Mouse (Mus musculus) kidney, postnatal 0 days (tissue): ENCODE results near the gene Pfkm. TPM values are rescaled to one million over a fixed set of nuclear protein-coding genes. Genes with fewer than 3 reads are reported as not detected.
A peak's percentile ranks its signal among the peaks of the same experiment; 100 is the strongest.

Source experiments
- ATAC-seq: fragments of 200-750 bp; cut with Nextera tagmentation; replicated peaks from 2 replicates; pipeline ENCODE4 v1.8.0; 2017; ENCODE audit warnings: low read depth, moderate number of reproducible peaks, moderate TSS enrichment, moderate library complexity; ENCODE audit not compliant: low FRiP score
- DNase-seq: peaks from one replicate; pipeline ENCODE4 v3.0.0-alpha.2; 2016; ENCODE audit warnings: low spot score
- H3K27ac ChIP-seq: fragments of 300-500 bp; sonication (generic); 2 replicates; pipeline ENCODE4 v1.5.1; 2014; ENCODE audit warnings: mild to moderate bottlenecking
- H3K27me3 ChIP-seq: fragments of 300-500 bp; sonication (generic); 2 replicates; pipeline ENCODE4 v1.6.1; 2014; ENCODE audit warnings: low read length, mixed read lengths; ENCODE audit not compliant: insufficient read depth
- H3K36me3 ChIP-seq: fragments of 300-500 bp; sonication (generic); 2 replicates; pipeline ENCODE4 v1.6.1; 2014; ENCODE audit warnings: low read length, mixed read lengths; ENCODE audit not compliant: insufficient read depth
- H3K4me1 ChIP-seq: fragments of 300-500 bp; sonication (generic); replicated peaks from 2 replicates; pipeline ENCODE4 v1.6.1; 2014; ENCODE audit warnings: antibody characterized with exemption, low read length, mixed read lengths; ENCODE audit not compliant: insufficient read depth
- H3K4me2 ChIP-seq: fragments of 300-500 bp; sonication (generic); 2 replicates; pipeline ENCODE4 v1.6.1; 2014; ENCODE audit warnings: mild to moderate bottlenecking, low read length, moderate library complexity, mixed read lengths
- H3K4me3 ChIP-seq: fragments of 300-500 bp; sonication (generic); replicated peaks from 2 replicates; pipeline ENCODE4 v1.5.1; 2014; ENCODE audit warnings: low read depth, low read length
- H3K9ac ChIP-seq: fragments of 300-500 bp; sonication (generic); 2 replicates; pipeline ENCODE4 v1.6.1; 2014; ENCODE audit warnings: low read depth, low read length
- H3K9me3 ChIP-seq: fragments of 300-500 bp; sonication (generic); replicated peaks from 2 replicates; pipeline ENCODE4 v1.6.1; 2016; ENCODE audit warnings: low read length, inconsistent platforms, mixed read lengths
- CTCF ChIP-seq: IDR thresholded peaks from 2 replicates; pipeline ENCODE4 v1.5.1; 2016; ENCODE audit warnings: antibody characterized with exemption, low read depth, mild to moderate bottlenecking, moderate library complexity
- WGBS: fragments of 180-500 bp; shearing (Covaris S2); extraction: QIAGEN DNeasy Blood & Tissue Kit; methylation state at CpG from one replicate; pipeline ENCODE4 v1.1.7; 2014; 5-methylcytosine and 5-hydroxymethylcytosine counted together
- polyA plus RNA-seq: library from polyadenylated mRNA; unstranded; fragments of >200 nt; fragmentation: Nextera tagmentation; extraction: Ambion mirVana; gene quantifications from 2 replicates; pipeline ENCODE4 v1.2.1, GENCODE M21; 2015

Gene Pfkm
- polyA plus RNA-seq, 1 experiment from 2014 or later, result 34.2 TPM

DNA sequence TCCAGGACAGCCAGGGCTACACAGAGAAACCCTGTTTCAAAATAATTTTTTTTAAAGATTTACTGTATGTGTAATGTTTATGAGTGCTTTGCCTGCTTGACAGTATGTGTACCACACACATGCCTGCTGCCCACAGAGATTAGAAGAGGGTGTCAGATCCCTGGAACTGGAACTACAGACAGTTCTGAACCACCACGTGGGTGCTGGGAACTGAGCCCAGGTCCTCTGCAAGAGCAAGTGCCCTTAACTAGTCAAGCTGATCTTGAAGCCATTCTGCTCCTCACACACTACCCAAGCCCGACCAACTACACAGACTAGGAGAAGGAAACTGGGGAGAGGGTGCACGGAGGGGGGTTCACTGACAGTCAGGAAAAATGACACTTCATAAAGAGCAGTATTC, 41.1 kb downstream of the Pfkm start:
- H3K9me3 ChIP-seq, result no peaks in the 10 kb centered on the region
- H3K9ac ChIP-seq, result no peak overlapping the region
- no peaks in the 10 kb centered on the region for H3K4me1 ChIP-seq
- no peaks in the 10 kb centered on the region for H3K27me3 ChIP-seq
- ATAC-seq (no peak), DNase-seq (no peak)
- H3K4me3 ChIP-seq, result no peak overlapping the region
- H3K27ac ChIP-seq, result no peak overlapping the region
- H3K4me2 ChIP-seq, result no peak overlapping the region
- TF ChIP-seq CTCF, result no peak
- 90% methylated on average over 3 of the region's 3 CpGs for whole genome bisulfite sequencing
- H3K36me3 ChIP-seq, result peaks cover 54% of the 10 kb centered on the region

DNA sequence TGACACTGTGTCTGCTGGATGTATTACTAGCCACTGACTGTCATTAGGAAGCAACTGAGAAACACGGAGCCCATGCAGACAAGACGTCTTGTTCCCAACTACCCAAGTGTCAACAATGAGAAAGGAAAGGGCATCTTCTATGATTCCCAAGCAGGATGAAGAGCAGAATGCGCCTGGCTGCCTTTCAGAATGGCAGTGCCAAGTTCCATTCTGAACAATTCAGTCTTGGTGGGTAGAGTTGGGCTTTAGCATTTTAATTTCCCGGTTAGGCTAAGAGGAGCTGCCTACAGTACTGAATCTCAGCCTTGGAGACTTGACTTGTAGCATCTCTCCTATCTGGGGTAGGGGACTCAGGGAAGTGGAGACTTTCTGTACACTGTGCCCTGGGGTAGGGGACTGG, 41.6 kb downstream of the Pfkm start:
- no peaks in the 10 kb centered on the region for H3K27me3 ChIP-seq
- ATAC-seq (no peak), DNase-seq (no peak)
- H3K4me2 ChIP-seq, result no peak overlapping the region
- WGBS, result 87% methylated on average over 4 of the region's 4 CpGs
- H3K36me3 ChIP-seq, result peaks cover 54% of the 10 kb centered on the region
- no peak overlapping the region for H3K4me3 ChIP-seq
- H3K27ac ChIP-seq, result no peak overlapping the region
- no peaks in the 10 kb centered on the region for H3K9me3 ChIP-seq
- H3K9ac ChIP-seq, result no peak overlapping the region
- no peak for TF ChIP-seq CTCF
- H3K4me1 ChIP-seq, result no peaks in the 10 kb centered on the region

DNA sequence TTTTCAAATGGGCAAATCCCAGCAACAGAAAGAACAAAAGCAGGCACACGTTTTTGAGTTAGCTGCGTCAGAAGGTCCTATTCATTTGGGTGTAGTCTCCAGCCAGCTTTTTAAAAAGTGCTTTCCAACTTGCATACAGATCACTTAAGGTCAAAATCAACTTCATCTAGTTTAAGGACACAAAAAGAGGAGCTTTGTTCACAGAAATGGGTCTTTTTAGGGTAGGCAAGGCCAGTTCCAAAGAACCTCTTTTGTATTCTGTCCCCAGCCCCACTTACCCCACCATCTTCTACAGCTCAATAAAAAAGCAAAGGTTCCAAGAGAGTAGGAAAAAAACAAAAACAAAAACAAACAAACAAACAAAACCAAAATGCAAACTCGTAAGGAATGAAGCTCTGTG, 42.3 kb downstream of the Pfkm start:
- TF ChIP-seq CTCF, result no peak
- no peaks in the 10 kb centered on the region; the same call in 1 of the 2 replicates for H3K4me1 ChIP-seq
- no peak for ATAC-seq
- WGBS, result 80% methylated on average over 3 of the region's 3 CpGs
- H3K36me3 ChIP-seq, result peaks cover 53% of the 10 kb centered on the region
- DNase-seq, result no peak
- H3K27me3 ChIP-seq, result no peaks in the 10 kb centered on the region
- H3K27ac ChIP-seq, result no peak overlapping the region
- H3K9me3 ChIP-seq, result no peaks in the 10 kb centered on the region
- no peak overlapping the region for H3K4me3 ChIP-seq
- H3K4me2 ChIP-seq, result no peak overlapping the region
- H3K9ac ChIP-seq, result no peak overlapping the region

DNA sequence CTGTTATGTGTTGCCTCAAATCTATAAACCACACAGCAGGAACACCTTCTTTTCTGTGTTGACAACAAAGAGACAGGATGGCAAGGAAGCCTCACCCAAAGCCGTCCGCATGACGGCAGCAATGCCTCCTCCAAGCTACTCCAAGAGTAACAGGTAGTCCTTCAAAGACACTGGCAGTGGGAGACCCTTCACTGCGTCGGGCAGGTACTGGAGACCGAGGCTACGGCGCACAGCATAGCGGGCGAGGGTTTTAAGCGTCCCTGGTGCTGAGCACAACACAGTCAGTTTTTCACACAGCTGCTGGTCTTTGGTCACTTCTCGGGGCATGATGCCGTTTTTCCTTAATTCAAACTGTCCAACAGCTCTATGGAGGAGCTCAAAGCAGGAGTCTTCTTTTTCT, 43.3 kb downstream of the Pfkm start:
- WGBS, result 95% methylated on average over 13 of the region's 13 CpGs
- H3K4me1 ChIP-seq, result no peaks in the 10 kb centered on the region; the same call in 1 of the 2 replicates
- no peaks in the 10 kb centered on the region for H3K27me3 ChIP-seq
- no peak for DNase-seq
- no peak overlapping the region for H3K4me2 ChIP-seq
- no peak overlapping the region for H3K4me3 ChIP-seq
- no peak for ATAC-seq
- no peak overlapping the region for H3K9ac ChIP-seq
- no peaks in the 10 kb centered on the region for H3K9me3 ChIP-seq
- TF ChIP-seq CTCF, result no peak
- peaks cover 52% of the 10 kb centered on the region for H3K36me3 ChIP-seq
- H3K27ac ChIP-seq, result no peak overlapping the region

DNA sequence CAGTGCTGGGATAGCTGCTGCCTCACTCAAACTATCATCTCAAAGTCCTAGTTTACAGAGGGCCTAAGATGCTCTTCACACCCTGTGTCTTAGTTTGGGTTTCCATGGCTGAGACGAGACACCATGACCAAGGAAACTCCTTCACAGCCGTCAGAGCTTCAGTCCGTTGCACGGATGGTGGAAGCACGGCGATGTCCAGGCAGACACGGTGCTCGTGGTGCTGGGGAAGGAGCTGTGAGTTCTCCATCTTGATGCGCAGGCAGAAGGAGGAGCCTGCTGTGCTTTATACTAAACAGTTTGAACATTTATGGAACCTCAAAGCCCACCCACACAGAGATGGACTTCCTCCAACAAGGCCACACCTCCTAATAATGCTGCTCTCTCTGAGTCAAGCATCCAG, 44.5 kb downstream of the Pfkm start:
- Histone ChIP-seq H3K36me3 (peaks cover 51% of the 10 kb centered on the region), H3K9me3 (no peaks in the 10 kb centered on the region), H3K27me3 (no peaks in the 10 kb centered on the region), H3K9ac (no peak overlapping the region), H3K4me3 (no peak overlapping the region), H3K4me2 (no peak overlapping the region), H3K27ac (no peak overlapping the region), H3K4me1 (no peaks in the 10 kb centered on the region; the same call in 1 of the 2 replicates)
- WGBS, result 91% methylated on average over 9 of the region's 9 CpGs
- DNase-seq (no peak), ATAC-seq (no peak)
- TF ChIP-seq CTCF, result no peak

DNA sequence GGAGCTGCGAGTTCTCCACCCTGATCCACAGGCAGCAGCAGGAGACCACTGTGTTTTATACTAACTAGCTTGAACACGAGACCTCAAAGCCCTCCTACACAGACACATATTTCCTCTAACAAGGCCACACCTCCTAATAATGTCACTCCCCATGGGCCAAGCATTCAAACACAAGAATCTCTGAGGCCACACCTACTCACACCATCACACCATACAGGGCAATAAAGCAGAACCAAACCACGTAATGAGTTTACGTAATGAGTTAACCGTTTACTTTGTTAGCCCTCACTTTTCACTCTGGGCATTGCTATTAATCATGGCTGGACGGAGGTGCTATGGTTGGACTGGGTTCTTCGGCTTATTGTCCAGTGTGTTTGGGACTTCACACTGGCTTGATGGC, 47.4 kb downstream of the Pfkm start:
- H3K4me1 ChIP-seq, result no peaks in the 10 kb centered on the region; the same call in 1 of the 2 replicates
- no peaks in the 10 kb centered on the region for H3K9me3 ChIP-seq
- H3K4me3 ChIP-seq, result no peak overlapping the region
- no peak for TF ChIP-seq CTCF
- no peak overlapping the region for H3K9ac ChIP-seq
- H3K27ac ChIP-seq, result 0 out of 2 replicates have a peak overlapping the region, but pooled peaks have one; percentile 47
- WGBS, result 44% methylated on average over 7 of the region's 7 CpGs
- H3K36me3 ChIP-seq, result peaks cover 27% of the 10 kb centered on the region
- no peaks in the 10 kb centered on the region for H3K27me3 ChIP-seq
- no peak overlapping the region for H3K4me2 ChIP-seq
- DNase-seq, result peak; percentile 34
- ATAC-seq, result peak; percentile 79

DNA sequence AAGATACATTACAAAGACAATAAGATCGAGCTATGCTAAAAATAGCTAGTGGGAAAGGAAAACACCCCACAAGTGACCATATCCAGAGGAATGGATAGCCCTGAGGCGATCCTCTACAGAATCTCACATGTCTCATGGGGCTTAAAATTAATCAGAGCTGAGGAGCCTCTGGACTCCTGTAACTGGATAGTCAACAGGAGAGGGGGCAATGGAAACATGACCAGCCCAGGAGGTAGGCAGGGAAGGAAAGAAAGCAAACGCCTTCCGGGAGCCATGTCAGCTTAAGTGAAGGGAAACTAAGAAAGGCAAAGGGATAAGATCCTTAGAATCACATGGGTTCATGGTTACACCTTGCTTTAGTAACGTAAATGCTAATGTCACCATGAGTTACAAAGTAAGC, 48.4 kb downstream of the Pfkm start:
- WGBS, result 52% methylated on average over 5 of the region's 5 CpGs
- Histone ChIP-seq H3K9ac (no peak overlapping the region), H3K4me1 (no peaks in the 10 kb centered on the region; the same call in 1 of the 2 replicates), H3K27me3 (no peaks in the 10 kb centered on the region), H3K9me3 (no peaks in the 10 kb centered on the region), H3K4me2 (no peak overlapping the region), H3K4me3 (no peak overlapping the region), H3K36me3 (peaks cover 18% of the 10 kb centered on the region), H3K27ac (no peak overlapping the region)
- no peak for TF ChIP-seq CTCF
- DNase-seq (peak; percentile 36), ATAC-seq (no peak)
